Mouse (Mus musculus): ENCODE results near the gene Ifna4.

Ifna4 gene

GRCm38 (mm10) chr4:88864599-88864998, 22.9 kb downstream of the Ifna4 start:
- CTCF ChIA-PET, result no interaction called here
- POLR2A ChIA-PET, result no interaction called here

GRCm38 (mm10) chr4:88865011-88865569, 23.4 kb downstream of the Ifna4 start:
- CTCF ChIA-PET, result interaction anchor here in 1 of 4 experiments (3.5 kb wide), 1 partner anchor 169 kb away, joined by 28 read pairs; no protein-coding TSS in a partner anchor
- POLR2A ChIA-PET, result no interaction called here

DNA sequence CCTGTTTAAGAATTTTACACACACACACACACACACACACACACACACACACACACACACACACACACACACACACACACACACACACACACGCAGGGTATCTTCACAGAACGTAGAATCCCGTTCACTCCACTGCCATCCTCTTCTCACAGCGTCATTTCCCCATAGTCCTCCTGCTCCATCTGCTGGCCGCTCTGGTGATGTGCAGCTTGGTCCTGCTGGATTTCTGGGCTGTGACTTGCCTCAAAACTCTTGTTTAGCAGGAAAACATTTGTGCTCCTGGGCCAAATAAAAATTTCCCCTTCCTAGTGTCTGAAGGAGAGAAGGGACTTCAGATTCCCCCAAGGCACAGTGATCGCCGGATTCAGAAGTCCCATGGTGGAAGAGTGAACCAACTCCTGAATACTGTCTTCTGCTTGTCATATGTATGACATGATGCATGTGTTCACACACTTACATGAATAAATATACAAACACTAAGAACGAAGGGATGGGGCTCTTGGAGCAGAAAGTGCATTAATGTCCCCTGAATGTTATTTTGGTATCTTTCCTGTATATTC, 25.8 kb downstream of the Ifna4 start:
- ChIA-PET POLR2A (interaction anchor here in 1 of 4 experiments (0.7 kb wide), 1 partner anchor 1007 kb away, joined by 8 read pairs; no protein-coding TSS in a partner anchor), CTCF (interaction anchor here (0.6 to 3.5 kb wide), 19 partner anchors 11 to 1099 kb away, joined by 3 to 28 read pairs (median 4); no protein-coding TSS in a partner anchor)

GRCm38 (mm10) chr4:88867926-88868911, 26.6 kb downstream of the Ifna4 start:
- POLR2A ChIA-PET, result interaction anchor here in 2 of 4 experiments (0.6 to 0.7 kb wide), 2 partner anchors 270 to 1008 kb away, joined by 3 to 8 read pairs; no protein-coding TSS in a partner anchor
- CTCF ChIA-PET, result interaction anchor here (0.6 to 3.5 kb wide), 15 partner anchors 10 to 1100 kb away, joined by 3 to 28 read pairs (median 5); no protein-coding TSS in a partner anchor

- ChIA-PET POLR2A (no interaction called here), CTCF (interaction anchor here in 1 of 4 experiments (0.7 kb wide), 1 partner anchor 42 kb away, joined by 3 read pairs; no protein-coding TSS in a partner anchor)
These were observed 31.0 kb downstream of the Ifna4 start for GRCm38 (mm10) chr4:88872691-88873090.

- POLR2A ChIA-PET, result no interaction called here
- CTCF ChIA-PET, result interaction anchor here in 3 of 4 experiments (0.5 to 2.1 kb wide), 4 partner anchors 19 to 334 kb away, joined by 3 to 7 read pairs (median 4); no protein-coding TSS in a partner anchor
These were observed 33.9 kb downstream of the Ifna4 start for GRCm38 (mm10) chr4:88875435-88876095.

DNA sequence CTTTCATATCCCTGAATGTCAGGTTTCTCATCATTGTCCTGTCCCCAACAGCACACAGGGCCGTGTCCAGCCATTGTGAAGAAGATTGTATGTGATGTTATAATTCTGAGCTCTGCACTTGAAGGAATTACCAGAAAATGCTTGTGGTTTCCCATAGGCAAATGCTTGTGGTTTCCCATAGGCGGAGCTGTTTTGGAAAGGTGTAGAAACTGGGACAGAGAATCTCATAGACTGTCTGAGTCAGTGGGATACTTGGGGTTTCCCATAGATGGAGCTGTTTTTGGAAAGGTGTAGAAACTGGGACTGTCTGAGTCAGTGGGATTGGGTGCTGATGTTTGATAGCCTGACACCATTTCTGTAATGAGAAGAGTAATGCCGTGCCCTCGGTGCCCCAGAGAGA, 34.9 kb downstream of the Ifna4 start:
- ChIA-PET POLR2A (no interaction called here), CTCF (interaction anchor here (0.7 to 2.1 kb wide), 3 partner anchors 180 to 398 kb away, joined by 3 to 6 read pairs (median 4); no protein-coding TSS in a partner anchor)

GRCm38 (mm10) chr4:88878246-88878645, 36.6 kb downstream of the Ifna4 start:
- POLR2A ChIA-PET, result no interaction called here
- CTCF ChIA-PET, result interaction anchor here in 2 of 4 experiments (1.0 to 1.2 kb wide), 2 partner anchors 11 to 251 kb away, joined by 3 read pairs; no protein-coding TSS in a partner anchor

DNA sequence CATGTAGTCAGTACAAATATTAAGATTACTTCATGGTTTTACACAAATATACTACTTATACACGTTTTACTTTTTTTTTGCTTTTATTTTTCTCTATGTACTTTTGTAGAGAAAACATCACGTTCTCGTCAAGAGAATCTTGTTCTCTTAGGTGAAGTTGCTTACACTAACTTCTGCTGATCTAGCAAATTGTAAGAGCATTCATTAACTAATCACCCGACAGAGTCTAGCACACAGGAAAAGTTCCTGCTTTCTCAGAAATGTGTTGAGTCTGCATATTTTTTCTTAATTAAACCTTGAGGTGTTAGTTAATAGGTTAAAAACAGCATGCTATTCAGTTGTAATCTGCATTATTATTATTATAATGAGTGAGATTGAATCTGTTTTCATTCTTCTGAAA, 37.1 kb downstream of the Ifna4 start:
- ChIA-PET POLR2A (no interaction called here), CTCF (interaction anchor here in 2 of 4 experiments (1.0 to 1.2 kb wide), 2 partner anchors 11 to 250 kb away, joined by 3 read pairs; no protein-coding TSS in a partner anchor)

DNA sequence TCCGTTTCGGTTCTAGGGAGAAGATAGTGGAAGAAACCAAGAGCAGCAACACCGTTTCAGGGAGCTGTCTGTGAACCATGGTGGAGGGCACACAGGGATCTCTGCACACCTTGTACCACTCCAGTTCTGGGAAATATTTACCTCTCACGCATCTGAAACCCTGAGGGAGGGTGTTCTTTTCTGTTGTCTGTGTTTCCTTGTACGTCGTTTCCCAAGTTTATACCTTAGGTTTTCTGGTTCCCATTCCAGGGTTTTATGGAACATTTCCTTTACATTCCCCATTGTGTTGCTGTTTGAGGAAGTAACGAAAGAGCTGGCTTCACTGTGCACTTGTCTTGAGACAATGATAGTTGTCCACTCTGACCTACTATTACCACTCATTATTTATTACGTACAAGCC, 38.4 kb downstream of the Ifna4 start, which contains the start of gene Ifne:
Ifne (minus strand) TSS at position 101 of the 400 bp plus-strand sequence.
- ChIA-PET POLR2A (no interaction called here), CTCF (no interaction called here)

DNA sequence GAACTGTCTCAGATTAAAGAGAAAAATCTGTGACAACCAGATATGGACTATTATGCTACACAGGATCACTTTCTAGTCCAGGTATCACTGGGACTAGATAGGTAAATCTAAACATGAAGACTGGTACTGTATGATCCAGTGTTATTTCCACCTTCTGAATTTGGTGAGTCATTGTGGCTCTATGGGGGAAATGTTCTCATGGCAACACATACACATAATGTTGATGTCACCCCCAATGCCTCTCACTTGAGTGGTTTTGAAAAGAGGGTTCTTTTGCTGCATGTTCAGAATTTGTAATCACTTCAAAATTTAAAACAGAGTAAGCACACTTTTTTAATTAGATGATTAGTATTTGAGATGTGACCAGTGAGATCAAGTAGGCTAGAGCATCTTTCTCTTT, 46.6 kb downstream of the Ifna4 start:
- POLR2A ChIA-PET, result no interaction called here
- CTCF ChIA-PET, result no interaction called here
